Mouse (Mus musculus) kidney, adult 2 months (tissue): ENCODE data around the gene Lsm4.

Source experiments
- CTCF ChIP-seq: fragments of 200-500 bp; conservative IDR thresholded peaks from 2 replicates; pipeline ENCODE4 v1.5.1; 2011; ENCODE audit warnings: low read depth, mild to moderate bottlenecking, control low read depth, low read length, moderate library complexity, mixed read lengths; ENCODE audit not compliant: insufficient read depth, insufficient read length
- POLR2A ChIP-seq: fragments of 200-500 bp; IDR thresholded peaks from one replicate; pipeline ENCODE4 v1.6.1; 2011; ENCODE audit warnings: low read depth, low read length, control low read depth

- TF ChIP-seq POLR2A (no peak), CTCF (no peak)
Measured at GRCm38 (mm10) chr8:70632346-70632892, 40.6 kb upstream of the Lsm4 start, which contains the start of gene Gdf15.
